Mouse (Mus musculus) yolk sac, embryonic 10.5 days (tissue): ENCODE results near the gene Kpna1.

Experiments
- DNase-seq: peaks from one replicate; pipeline ENCODE4 v3.0.0-alpha.2; 2017; ENCODE audit warnings: low spot score

Kpna1 gene

GRCm38 (mm10) chr16:36071071-36071449, 92.5 kb downstream of the Kpna1 start:
- no peak for DNase-seq

- DNase-seq: peak; percentile 90
These were observed 93.2 kb downstream of the Kpna1 start, which contains the start of the genes Fam162a and Ccdc58 for GRCm38 (mm10) chr16:36071450-36072379. TSS of gene Fam162a (minus strand) at chr16:36071594. TSS of gene Ccdc58 (plus strand) at chr16:36071685.

GRCm38 (mm10) chr16:36072410-36073011, 94.0 kb downstream of the Kpna1 start:
- DNase-seq: no peak

GRCm38 (mm10) chr16:36074772-36075171, 96.2 kb downstream of the Kpna1 start:
- DNase-seq: no peak

- no peak for DNase-seq
These were observed 101.4 kb downstream of the Kpna1 start for GRCm38 (mm10) chr16:36079916-36080315.
